Mouse (Mus musculus): ENCODE data around the gene Idh3a. TPM values are rescaled to one million over a fixed set of nuclear protein-coding genes. Genes with fewer than 3 reads are reported as not detected.

Idh3a gene
- 48.6 TPM for total RNA-seq (2023)

DNA sequence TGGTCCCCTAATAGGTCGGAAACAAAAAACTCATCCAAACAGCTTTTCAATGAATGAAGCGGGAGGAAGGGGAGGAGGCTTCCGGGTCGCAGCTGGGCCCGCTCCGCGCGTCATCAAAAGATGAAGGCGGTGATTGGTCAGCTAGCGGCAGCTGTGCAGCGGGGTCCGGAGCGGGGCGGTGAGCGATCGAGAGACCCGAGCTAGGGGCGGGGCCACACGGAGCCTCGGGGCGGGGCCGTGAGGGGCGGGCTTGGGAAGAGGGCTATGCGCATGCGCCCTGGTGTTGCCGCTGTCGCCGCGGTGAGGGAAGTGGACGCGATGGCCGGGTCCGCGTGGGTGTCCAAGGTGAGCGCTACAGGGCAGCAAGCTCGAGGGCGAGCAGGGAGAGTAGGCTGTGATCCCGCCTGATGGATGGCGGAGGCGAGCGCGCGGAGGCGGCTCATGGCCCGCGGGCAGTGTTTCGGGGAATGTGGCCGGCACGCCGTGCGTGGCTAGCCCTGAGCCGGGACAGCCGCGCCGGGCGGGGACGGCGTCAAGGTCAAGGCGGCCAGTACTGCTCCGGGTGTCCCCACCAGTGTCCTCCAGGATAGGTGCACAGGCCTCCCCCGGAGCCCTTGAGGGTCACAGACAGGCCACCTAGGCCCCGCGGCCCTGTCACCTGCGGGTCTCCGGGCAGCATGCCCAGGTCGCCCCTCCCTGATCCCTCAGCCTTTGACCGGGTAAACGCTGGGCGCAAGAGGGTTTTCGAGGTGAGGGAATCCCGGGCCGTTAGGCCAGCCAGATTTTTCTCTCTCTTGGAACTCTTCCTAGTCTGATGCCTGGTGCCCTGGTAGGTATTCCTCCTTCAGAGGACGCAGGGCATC is at the start of gene Idh3a:
TSS of gene Idh3a (plus strand) at position 136 of the 863 bp plus-strand sequence.

DNA sequence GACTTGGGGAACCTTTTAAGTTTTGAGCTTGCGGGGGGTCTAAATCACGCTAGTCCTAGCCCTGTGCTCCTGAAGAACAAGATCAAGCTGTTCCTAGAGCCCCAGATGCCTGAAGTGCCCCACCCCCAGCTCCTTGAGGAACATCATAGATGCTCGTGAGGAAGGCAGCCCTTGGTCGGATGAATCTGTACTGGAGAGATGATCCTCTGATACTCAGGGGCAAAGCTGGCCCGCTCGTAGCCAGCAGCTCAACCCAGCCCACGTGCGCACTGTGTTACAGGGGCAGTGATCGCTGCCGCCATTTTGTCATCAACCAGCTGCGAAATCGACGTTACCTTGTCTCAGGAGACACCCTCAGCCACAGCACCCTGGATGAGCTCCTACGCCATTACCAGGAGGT is 47.5 kb upstream of the Idh3a start, which contains the start of gene Sh2d7:
TSS of gene Sh2d7 (plus strand) at position 301 of the 400 bp plus-strand sequence.

DNA sequence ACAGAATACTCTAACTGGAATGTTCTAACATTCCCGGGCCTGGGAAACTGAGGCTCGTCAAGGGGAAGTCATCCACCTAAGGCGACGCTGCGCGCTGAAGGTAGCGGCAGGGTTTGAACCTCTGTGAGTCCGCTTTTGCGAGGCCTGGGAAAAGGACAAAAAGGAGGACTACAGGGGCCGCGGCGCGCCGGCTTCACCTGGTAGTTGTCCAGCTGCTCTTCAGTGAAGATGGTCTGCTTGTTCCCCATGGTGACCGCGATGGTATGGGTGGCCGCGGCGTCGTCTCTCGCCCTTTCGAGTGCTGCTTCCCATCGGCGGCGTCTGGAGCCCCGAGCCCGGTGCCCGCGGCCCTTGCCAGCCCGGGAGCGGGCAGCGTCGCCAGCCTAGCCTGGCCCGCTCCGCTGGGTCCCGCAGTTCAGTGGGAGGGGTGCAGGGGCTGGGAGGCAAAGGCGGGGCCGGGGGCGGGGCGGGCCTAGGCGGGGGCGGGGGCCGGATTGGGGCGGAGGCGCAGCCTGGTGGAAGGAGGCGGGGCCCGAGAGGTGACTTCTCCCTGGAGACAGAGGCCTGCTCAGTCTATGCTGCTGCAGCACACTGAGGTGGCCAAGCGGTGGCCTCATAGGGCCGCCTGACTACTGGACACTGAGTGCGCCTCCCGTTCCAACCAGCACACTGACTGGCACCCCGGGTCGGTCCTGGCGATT is 26.2 kb upstream of the Idh3a start, which contains the start of gene Cib2:
TSS of gene Cib2 (minus strand) at position 448 of the 701 bp plus-strand sequence.

Other genes with a start within 250 kb of the Idh3a start
- gene Dmxl2, start 84.7 kb upstream of the Idh3a start, total RNA-seq (2023), result 0.49 TPM
- not detected for gene Sh2d7, start 47.4 kb upstream of the Idh3a start, total RNA-seq (2023)
- gene Cib2, start 26.1 kb upstream of the Idh3a start, total RNA-seq (2023), result 0.49 TPM
- 18.8 TPM for gene Acsbg1, start 75.5 kb downstream of the Idh3a start, total RNA-seq (2023)
- gene Dnaja4, start 112.5 kb downstream of the Idh3a start, total RNA-seq (2023), result 25.4 TPM
- 44.9 TPM for gene Wdr61, start 148.2 kb downstream of the Idh3a start, total RNA-seq (2023)
- gene Crabp1, start 178.4 kb downstream of the Idh3a start, total RNA-seq (2023), result not detected